10 mouse cellular contexts compared by ENCODE assay signal in genomic region chr10:75465781-75466550, GRCm38 (mm10). TPM values are rescaled to one million over a fixed set of nuclear protein-coding genes. Genes with fewer than 3 reads are reported as not detected.
DNase-seq lines count a peak whose midpoint lies in the region; ATAC-seq and TF ChIP-seq lines count a peak whose summit lies in the region.
"Had no signal": no experiment of that assay in that cellular context is flagged by ENCODE, and none has a peak within 500 bp of the region (broad histone marks: within the 10 kb centered on the region; RNA-seq: fewer than 3 reads in every experiment).

No protein-coding gene starts in this region.

- TF ChIP-seq EP300 in heart, postnatal 0 days (IDR thresholded peaks at IDR 0.05; ENCODE audit: low read depth): no peak

- H3K9ac ChIP-seq in heart, postnatal 0 days (replicated peaks; ENCODE audit: low read depth, low read length): no peak overlapping the region

- no peak overlapping the region for H3K4me2 ChIP-seq in heart, postnatal 0 days (ENCODE audit: low read depth, low read length)

- no peaks in the 10 kb centered on the region for H3K36me3 ChIP-seq in heart, postnatal 0 days (replicated peaks; ENCODE audit: control insufficient read depth, insufficient read depth, low read length)
- H3K36me3 ChIP-seq in hindbrain, embryonic 10.5 days: no peaks in the 10 kb centered on the region
- H3K36me3 ChIP-seq: G1E had no signal

- peak; percentile 27; the same call in 1 of the 2 replicates for ATAC-seq in heart, postnatal 0 days (ENCODE audit: insufficient read depth, low read depth)

- 17% methylated on average over 6 of the region's 6 CpGs for WGBS in heart, postnatal 0 days
- 70% methylated on average over 6 of the region's 6 CpGs for WGBS in hindbrain, embryonic 10.5 days

- intact Hi-C loops in heart, postnatal 25 days (cut with DNase I): no loop called here

- H3K9me3 ChIP-seq in heart, postnatal 0 days (replicated peaks; ENCODE audit: control insufficient read depth, low read length): no peaks in the 10 kb centered on the region
- H3K9me3 ChIP-seq in hindbrain, embryonic 10.5 days: no peaks in the 10 kb centered on the region
- H3K9me3 ChIP-seq: G1E had no signal

- DNase-seq in heart, adult 8-10 months (ENCODE audit: low spot score): peak; percentile 44
- no peak for DNase-seq in heart, postnatal 25 days (ENCODE audit: low spot score)
- peak; percentile 41 for DNase-seq in embryo, embryonic 10.5 days (ENCODE audit: low spot score)
- DNase-seq in heart, postnatal 0 days (ENCODE audit: low spot score): no peak
- DNase-seq in lung, postnatal 14 days: peak; percentile 72
- no peak for DNase-seq in cerebellum, adult 11-12 months
- no peak for DNase-seq in hindbrain, embryonic 10.5 days (ENCODE audit: low spot score)
- no peak for DNase-seq in cerebellum, adult 8-10 months
- DNase-seq: thymus, adult 2 months had no signal

- H3K4me1 ChIP-seq in heart, postnatal 0 days (ENCODE audit: control insufficient read depth, insufficient read depth): peaks cover 10% of the 10 kb centered on the region
- H3K4me1 ChIP-seq in hindbrain, embryonic 10.5 days (replicated peaks): peaks cover 8% of the 10 kb centered on the region; the same call in 1 of the 2 replicates

- no peaks in the 10 kb centered on the region for H3K27me3 ChIP-seq in heart, postnatal 0 days (ENCODE audit: control insufficient read depth, insufficient read depth, low read length)
- no peaks in the 10 kb centered on the region for H3K27me3 ChIP-seq in hindbrain, embryonic 10.5 days (ENCODE audit: insufficient read depth, poor library complexity, severe bottlenecking)

- TF ChIP-seq CTCF in heart, postnatal 0 days (IDR thresholded peaks at IDR 0.05; ENCODE audit: low read depth): no peak

- peak overlapping the region; percentile 76 for H3K27ac ChIP-seq in heart, postnatal 0 days (ENCODE audit: low read depth)
- no peak overlapping the region for H3K27ac ChIP-seq in hindbrain, embryonic 10.5 days

- no peak overlapping the region for H3K4me3 ChIP-seq in heart, postnatal 0 days (ENCODE audit: low read depth, low read length)
- no peak overlapping the region for H3K4me3 ChIP-seq in hindbrain, embryonic 10.5 days

RNA-seq across cellular contexts. Expression of gene Snrpd3, which starts 51.4 kb away (rescaled TPM):
- total RNA-seq in heart, adult 8-10 months (2022): 10 to 100 TPM; 64.0 to 72.6 (median 68.3) TPM
- total RNA-seq in heart, postnatal 25 days (2021): 10 to 100 TPM; 65.8 to 72.0 TPM
- 10.8 and 10.9 TPM in 2 replicates for total RNA-seq in heart, postnatal 0 days (2014; rRNA removed; ENCODE audit: low replicate concordance)
- polyA plus RNA-seq in heart, postnatal 0 days (2015; fragmentation: Nextera tagmentation; extraction: Ambion mirVana): 65.4 and 68.5 TPM in 2 replicates
- 269 and 286 TPM in 2 replicates for polyA plus RNA-seq in hindbrain, embryonic 10.5 days (2016; fragmentation: Nextera tagmentation; extraction: Ambion mirVana)

RNA-seq across cellular contexts. Expression of gene Gucd1, which starts 51.8 kb away (rescaled TPM):
- 10 to 100 TPM; 34.0 to 37.2 (median 36.1) TPM for total RNA-seq in heart, adult 8-10 months (2022)
- total RNA-seq in heart, postnatal 25 days (2021): 10 to 100 TPM; 40.1 to 40.4 TPM
- total RNA-seq in heart, postnatal 0 days (2014; rRNA removed; ENCODE audit: low replicate concordance): 113 and 117 TPM in 2 replicates
- 25.4 and 28.0 TPM in 2 replicates for polyA plus RNA-seq in heart, postnatal 0 days (2015; fragmentation: Nextera tagmentation; extraction: Ambion mirVana)
- 32.5 and 32.9 TPM in 2 replicates for polyA plus RNA-seq in hindbrain, embryonic 10.5 days (2016; fragmentation: Nextera tagmentation; extraction: Ambion mirVana)

Comparison
In these comparisons a context has a peak if more than half of its experiments do, and no peak if none do; other contexts are left out.
1. DNase-seq: peak in heart, adult 8-10 months (single experiment), embryo, embryonic 10.5 days (single experiment) and lung, postnatal 14 days (single experiment); none in heart, postnatal 25 days (single experiment), heart, postnatal 0 days (single experiment), cerebellum, adult 11-12 months (single experiment), hindbrain, embryonic 10.5 days (single experiment) and cerebellum, adult 8-10 months (single experiment).